Mouse (Mus musculus) neural tube, embryonic 15.5 days (tissue): ENCODE results near the gene Rnf126. TPM values are rescaled to one million over a fixed set of nuclear protein-coding genes. Genes with fewer than 3 reads are reported as not detected.

Source experiments
- ATAC-seq: fragments of 200-750 bp; cut with Nextera tagmentation; 2 replicates; pipeline ENCODE4 v1.8.0; 2017; ENCODE audit warnings: mild to moderate bottlenecking, moderate TSS enrichment, moderate library complexity; ENCODE audit not compliant: low FRiP score
- H3K27ac ChIP-seq: fragments of 300-500 bp; sonication (generic); replicated peaks from 2 replicates; pipeline ENCODE4 v1.5.1; 2015; ENCODE audit warnings: mild to moderate bottlenecking, inconsistent platforms
- H3K27me3 ChIP-seq: fragments of 300-500 bp; sonication (generic); replicated peaks from 2 replicates; pipeline ENCODE4 v1.6.1; 2015; ENCODE audit warnings: inconsistent platforms
- H3K36me3 ChIP-seq: fragments of 300-500 bp; sonication (generic); 2 replicates; pipeline ENCODE4 v1.6.1; 2015; ENCODE audit warnings: inconsistent platforms
- H3K4me1 ChIP-seq: fragments of 300-500 bp; sonication (generic); 2 replicates; pipeline ENCODE4 v1.6.1; 2015; ENCODE audit warnings: inconsistent platforms
- H3K4me2 ChIP-seq: fragments of 300-500 bp; sonication (generic); 2 replicates; pipeline ENCODE4 v1.6.1; 2015; ENCODE audit warnings: inconsistent platforms, mild to moderate bottlenecking, moderate library complexity
- H3K4me3 ChIP-seq: fragments of 300-500 bp; sonication (generic); replicated peaks from 2 replicates; pipeline ENCODE4 v1.5.1; 2015; ENCODE audit warnings: mild to moderate bottlenecking, inconsistent platforms
- H3K9ac ChIP-seq: fragments of 300-500 bp; sonication (generic); replicated peaks from 2 replicates; pipeline ENCODE4 v1.6.1; 2015; ENCODE audit warnings: mild to moderate bottlenecking, inconsistent platforms
- H3K9me3 ChIP-seq: fragments of 300-500 bp; sonication (generic); replicated peaks from 2 replicates; pipeline ENCODE4 v1.6.1; 2016; ENCODE audit warnings: inconsistent platforms
- WGBS: fragments of 180-500 bp; shearing (Covaris S2); methylation state at CpG from one replicate; pipeline ENCODE4 v1.1.7; 2015; ENCODE audit warnings: mixed read lengths; 5-methylcytosine and 5-hydroxymethylcytosine counted together
- polyA plus RNA-seq: library from polyadenylated mRNA; unstranded; fragments of >200 nt; fragmentation: Nextera tagmentation; extraction: Ambion mirVana; gene quantifications from 2 replicates; pipeline ENCODE4 v1.2.1, GENCODE M21; 2015

Rnf126 gene
- polyA plus RNA-seq, 1 experiment from 2014 or later: 110 TPM

GRCm38 (mm10) chr10:79721089-79721488, 45.7 kb downstream of the Rnf126 start:
- no peak overlapping the region for H3K4me2 ChIP-seq
- no peak overlapping the region for H3K27ac ChIP-seq
- peaks cover 37% of the 10 kb centered on the region for H3K27me3 ChIP-seq
- H3K36me3 ChIP-seq: peaks cover 2% of the 10 kb centered on the region
- peaks cover 27% of the 10 kb centered on the region for H3K4me1 ChIP-seq
- 68% methylated on average over 5 of the region's 5 CpGs for WGBS
- H3K9me3 ChIP-seq: no peaks in the 10 kb centered on the region
- ATAC-seq: no peak
- no peak overlapping the region for H3K4me3 ChIP-seq
- H3K9ac ChIP-seq: no peak overlapping the region

- Histone ChIP-seq H3K9me3 (no peaks in the 10 kb centered on the region), H3K36me3 (0 out of 2 replicates have a peak, but pooled peaks cover 3% of the 10 kb centered on the region), H3K27me3 (peaks cover 51% of the 10 kb centered on the region), H3K27ac (0 out of 2 replicates have a peak overlapping the region, but pooled peaks have one; percentile 78), H3K4me2 (peak overlapping the region; percentile 87), H3K4me3 (peak overlapping the region; percentile 78), H3K9ac (peak overlapping the region; percentile 75), H3K4me1 (peaks cover 31% of the 10 kb centered on the region)
- ATAC-seq: 0 out of 2 replicates have a peak, but pooled peaks have one; percentile 6
- WGBS: 2% methylated on average over 43 of the region's 43 CpGs
These were observed 49.0 kb downstream of the Rnf126 start for GRCm38 (mm10) chr10:79717640-79718357.

GRCm38 (mm10) chr10:79716988-79717355, 49.8 kb downstream of the Rnf126 start:
- peaks cover 31% of the 10 kb centered on the region for H3K4me1 ChIP-seq
- H3K4me2 ChIP-seq: peak overlapping the region; percentile 87
- H3K9ac ChIP-seq: peak overlapping the region; percentile 75
- peaks cover 5% of the 10 kb centered on the region for H3K36me3 ChIP-seq
- peak overlapping the region; percentile 78 for H3K4me3 ChIP-seq
- no peaks in the 10 kb centered on the region for H3K9me3 ChIP-seq
- H3K27me3 ChIP-seq: peaks cover 51% of the 10 kb centered on the region
- ATAC-seq: peak; percentile 34; the same call in 1 of the 2 replicates
- peak overlapping the region; percentile 78 for H3K27ac ChIP-seq
- under 1% methylated on average over 44 of the region's 44 CpGs for WGBS

GRCm38 (mm10) chr10:79716254-79716987, 50.3 kb downstream of the Rnf126 start, which contains the start of gene Hcn2:
Gene Hcn2, plus strand, starts transcription at chr10:79716634.
- Histone ChIP-seq H3K36me3 (peaks cover 11% of the 10 kb centered on the region), H3K4me3 (peak within 1 kb of the TSS; percentile 78), H3K4me1 (peaks cover 31% of the 10 kb centered on the region), H3K27me3 (peaks cover 51% of the 10 kb centered on the region), H3K9ac (peak within 1 kb of the TSS; percentile 75), H3K9me3 (no peaks in the 10 kb centered on the region), H3K4me2 (peak within 1 kb of the TSS; percentile 87), H3K27ac (peak within 1 kb of the TSS; percentile 78)
- WGBS: 1% methylated on average over 60 of the region's 91 CpGs
- ATAC-seq: peak; percentile 68

- Histone ChIP-seq H3K9ac (no peak overlapping the region), H3K27ac (no peak overlapping the region)
- 54% methylated on average over 4 of the region's 4 CpGs for WGBS
These were observed 51.8 kb downstream of the Rnf126 start for GRCm38 (mm10) chr10:79714996-79715395.

GRCm38 (mm10) chr10:79713163-79713562, 53.6 kb downstream of the Rnf126 start:
- Histone ChIP-seq H3K9me3 (no peaks in the 10 kb centered on the region), H3K36me3 (peaks cover 37% of the 10 kb centered on the region), H3K4me1 (peaks cover 40% of the 10 kb centered on the region), H3K27me3 (peaks cover 30% of the 10 kb centered on the region), H3K4me2 (no peak overlapping the region), H3K9ac (no peak overlapping the region), H3K27ac (no peak overlapping the region), H3K4me3 (no peak overlapping the region)
- no peak for ATAC-seq
- 21% methylated on average over 1 of the region's 1 CpGs for WGBS

More at GRCm38 (mm10) chr10:79714996-79715395, 51.8 kb downstream of the Rnf126 start:
- Histone ChIP-seq H3K27me3 (peaks cover 44% of the 10 kb centered on the region), H3K4me1 (peaks cover 32% of the 10 kb centered on the region), H3K9me3 (no peaks in the 10 kb centered on the region), H3K4me3 (no peak overlapping the region), H3K4me2 (no peak overlapping the region), H3K36me3 (peaks cover 24% of the 10 kb centered on the region)
- ATAC-seq: no peak

- no peak overlapping the region for H3K9ac ChIP-seq
- H3K4me3 ChIP-seq: no peak overlapping the region
- no peak overlapping the region for H3K4me2 ChIP-seq
- 5% methylated on average over 5 of the region's 6 CpGs for WGBS
- H3K4me1 ChIP-seq: peaks cover 40% of the 10 kb centered on the region
- peaks cover 24% of the 10 kb centered on the region for H3K27me3 ChIP-seq
- H3K27ac ChIP-seq: no peak overlapping the region
- no peaks in the 10 kb centered on the region for H3K9me3 ChIP-seq
- H3K36me3 ChIP-seq: peaks cover 37% of the 10 kb centered on the region
- no peak for ATAC-seq
These were observed 54.1 kb downstream of the Rnf126 start for GRCm38 (mm10) chr10:79712499-79713126.

- Histone ChIP-seq H3K9ac (no peak overlapping the region), H3K4me2 (no peak overlapping the region), H3K4me3 (no peak overlapping the region), H3K27ac (no peak overlapping the region), H3K4me1 (peaks cover 40% of the 10 kb centered on the region), H3K9me3 (no peaks in the 10 kb centered on the region), H3K36me3 (peaks cover 37% of the 10 kb centered on the region), H3K27me3 (peaks cover 18% of the 10 kb centered on the region)
- WGBS: 93% methylated on average over 1 of the region's 1 CpGs
- ATAC-seq: no peak
These were observed 54.7 kb downstream of the Rnf126 start for GRCm38 (mm10) chr10:79712029-79712428.

GRCm38 (mm10) chr10:79709307-79709706, 57.4 kb downstream of the Rnf126 start:
- 88% methylated on average over 7 of the region's 7 CpGs for WGBS
- H3K4me1 ChIP-seq: peaks cover 51% of the 10 kb centered on the region
- H3K4me3 ChIP-seq: no peak overlapping the region
- H3K4me2 ChIP-seq: no peak overlapping the region
- no peaks in the 10 kb centered on the region for H3K27me3 ChIP-seq
- H3K36me3 ChIP-seq: peaks cover 37% of the 10 kb centered on the region
- no peaks in the 10 kb centered on the region for H3K9me3 ChIP-seq
- no peak for ATAC-seq
- H3K9ac ChIP-seq: no peak overlapping the region
- H3K27ac ChIP-seq: no peak overlapping the region

GRCm38 (mm10) chr10:79708668-79709067, 58.1 kb downstream of the Rnf126 start:
- Histone ChIP-seq H3K4me2 (no peak overlapping the region), H3K4me1 (peaks cover 51% of the 10 kb centered on the region), H3K36me3 (peaks cover 37% of the 10 kb centered on the region), H3K27me3 (no peaks in the 10 kb centered on the region), H3K9ac (no peak overlapping the region), H3K27ac (no peak overlapping the region), H3K4me3 (no peak overlapping the region), H3K9me3 (no peaks in the 10 kb centered on the region)
- WGBS: 93% methylated on average over 21 of the region's 21 CpGs
- ATAC-seq: no peak
